Mouse (Mus musculus) liver, embryonic 11.5 days (tissue): ENCODE data around the gene Rab25. TPM values are rescaled to one million over a fixed set of nuclear protein-coding genes. Genes with fewer than 3 reads are reported as not detected.
A peak's percentile ranks its signal among the peaks of the same experiment; 100 is the strongest.

Experiments used
- ATAC-seq: fragments of 200-750 bp; cut with Nextera tagmentation; replicated peaks from 2 replicates; pipeline ENCODE4 v1.8.0; 2017; ENCODE audit warnings: moderate number of reproducible peaks, mild to moderate bottlenecking, moderate TSS enrichment, moderate library complexity; ENCODE audit not compliant: low FRiP score
- DNase-seq: peaks from one replicate; pipeline ENCODE4 v3.0.0-alpha.2; 2017; ENCODE audit warnings: low spot score
- H3K27ac ChIP-seq: fragments of 300-500 bp; sonication (generic); 2 replicates; pipeline ENCODE4 v1.5.1; 2014; ENCODE audit warnings: mild to moderate bottlenecking, low read depth, low read length, control low read depth
- H3K27me3 ChIP-seq: fragments of 300-500 bp; sonication (generic); replicated peaks from 2 replicates; pipeline ENCODE4 v1.6.1; 2014; ENCODE audit warnings: low read length, mixed read lengths; ENCODE audit not compliant: control insufficient read depth, insufficient read depth
- H3K36me3 ChIP-seq: fragments of 300-500 bp; sonication (generic); 2 replicates; pipeline ENCODE4 v1.6.1; 2014; ENCODE audit warnings: mild to moderate bottlenecking, low read length, moderate library complexity, mixed read lengths; ENCODE audit not compliant: control insufficient read depth, insufficient read depth
- H3K4me1 ChIP-seq: fragments of 300-500 bp; sonication (generic); replicated peaks from 2 replicates; pipeline ENCODE4 v1.6.1; 2014; ENCODE audit warnings: low read length, mixed read lengths; ENCODE audit not compliant: control insufficient read depth, insufficient read depth
- H3K4me2 ChIP-seq: fragments of 300-500 bp; sonication (generic); 2 replicates; pipeline ENCODE4 v1.6.1; 2014; ENCODE audit warnings: mild to moderate bottlenecking, control low read depth, moderate library complexity
- H3K4me3 ChIP-seq: fragments of 300-500 bp; sonication (generic); 2 replicates; pipeline ENCODE4 v1.5.1; 2014; ENCODE audit warnings: low read depth, low read length, control low read depth
- H3K9ac ChIP-seq: fragments of 300-500 bp; sonication (generic); 2 replicates; pipeline ENCODE4 v1.6.1; 2014; ENCODE audit warnings: low read depth, low read length, control low read depth
- H3K9me3 ChIP-seq: fragments of 300-500 bp; sonication (generic); 2 replicates; pipeline ENCODE4 v1.6.1; 2016; ENCODE audit warnings: low read length, inconsistent platforms, mixed read lengths; ENCODE audit not compliant: control insufficient read depth
- WGBS: fragments of 180-500 bp; shearing (Covaris S2); extraction: QIAGEN DNeasy Blood & Tissue Kit; methylation state at CpG from one replicate; pipeline ENCODE4 v1.1.7; 2014; 5-methylcytosine and 5-hydroxymethylcytosine counted together
- polyA plus RNA-seq: library from polyadenylated mRNA; unstranded; fragments of >200 nt; fragmentation: Nextera tagmentation; extraction: Ambion mirVana; gene quantifications from 2 replicates; pipeline ENCODE4 v1.2.1, GENCODE M21; 2014

The Rab25 gene
- polyA plus RNA-seq, 1 experiment from 2014 or later: 1.2 TPM

GRCm38 (mm10) chr3:88552082-88552645 is 4.1 kb upstream of the Rab25 start:
- peak overlapping the region; percentile 72 for H3K9ac ChIP-seq
- 18% methylated on average over 16 of the region's 16 CpGs for WGBS
- ATAC-seq: no peak
- H3K36me3 ChIP-seq: peaks cover 19% of the 10 kb centered on the region
- peaks cover 26% of the 10 kb centered on the region for H3K4me1 ChIP-seq
- H3K4me3 ChIP-seq: peak overlapping the region; percentile 92
- H3K4me2 ChIP-seq: peak overlapping the region; percentile 93
- no peaks in the 10 kb centered on the region for H3K9me3 ChIP-seq
- H3K27ac ChIP-seq: peak overlapping the region; percentile 65; the same call in 1 of the 2 replicates
- no peak for DNase-seq
- no peaks in the 10 kb centered on the region for H3K27me3 ChIP-seq

GRCm38 (mm10) chr3:88551586-88551985 is 3.5 kb upstream of the Rab25 start:
- DNase-seq: no peak
- Histone ChIP-seq H3K27ac (no peak overlapping the region), H3K4me3 (peak overlapping the region; percentile 92), H3K27me3 (no peaks in the 10 kb centered on the region), H3K4me1 (peaks cover 26% of the 10 kb centered on the region), H3K9me3 (no peaks in the 10 kb centered on the region), H3K4me2 (peak overlapping the region; percentile 93), H3K36me3 (peaks cover 13% of the 10 kb centered on the region), H3K9ac (peak overlapping the region; percentile 72)
- ATAC-seq: no peak
- 80% methylated on average over 4 of the region's 4 CpGs for WGBS

DNA sequence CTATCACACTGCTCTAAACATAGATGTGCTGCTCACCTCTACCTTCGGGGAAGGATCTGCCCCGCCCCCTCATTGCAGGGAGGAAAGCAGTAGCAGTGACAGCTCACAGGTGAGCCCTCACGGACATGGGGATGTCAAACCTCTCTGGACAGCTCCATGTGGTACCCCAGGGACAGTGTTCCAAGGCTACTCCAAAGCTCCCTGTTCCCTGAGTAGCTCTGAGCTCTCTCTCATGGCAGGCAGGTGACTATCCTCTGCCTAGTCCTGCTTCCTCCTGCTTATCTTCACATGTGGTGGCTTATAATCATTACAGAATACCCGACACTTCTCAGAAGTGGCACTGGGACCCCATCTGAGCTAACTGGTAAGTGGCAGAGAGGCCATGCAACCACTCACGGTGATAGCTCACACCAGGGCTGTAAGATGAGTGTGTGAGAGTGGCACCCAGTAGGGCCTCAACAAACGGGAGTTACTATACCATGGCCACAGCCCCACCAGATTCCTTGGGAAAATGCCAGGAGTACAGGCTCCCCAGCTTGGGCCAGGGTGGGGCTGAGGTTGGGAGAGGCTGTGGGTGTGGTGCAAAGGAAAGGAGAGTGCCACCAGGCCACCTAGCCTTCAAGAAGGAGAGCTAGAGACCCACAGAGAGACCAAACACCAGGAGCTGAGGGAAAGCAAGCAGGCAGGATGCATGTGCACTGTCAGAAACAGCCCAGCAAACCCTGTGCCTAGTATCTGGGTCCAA is 1.3 kb downstream of the Rab25 start:
- DNase-seq (no peak), ATAC-seq (no peak)
- Histone ChIP-seq H3K4me1 (peaks cover 19% of the 10 kb centered on the region), H3K4me2 (no peak overlapping the region), H3K36me3 (no peaks in the 10 kb centered on the region), H3K27me3 (no peaks in the 10 kb centered on the region), H3K9me3 (no peaks in the 10 kb centered on the region), H3K4me3 (no peak overlapping the region), H3K9ac (0 out of 2 replicates have a peak overlapping the region, but pooled peaks have one; percentile 30), H3K27ac (no peak overlapping the region)
- 66% methylated on average over 6 of the region's 6 CpGs for WGBS

DNA sequence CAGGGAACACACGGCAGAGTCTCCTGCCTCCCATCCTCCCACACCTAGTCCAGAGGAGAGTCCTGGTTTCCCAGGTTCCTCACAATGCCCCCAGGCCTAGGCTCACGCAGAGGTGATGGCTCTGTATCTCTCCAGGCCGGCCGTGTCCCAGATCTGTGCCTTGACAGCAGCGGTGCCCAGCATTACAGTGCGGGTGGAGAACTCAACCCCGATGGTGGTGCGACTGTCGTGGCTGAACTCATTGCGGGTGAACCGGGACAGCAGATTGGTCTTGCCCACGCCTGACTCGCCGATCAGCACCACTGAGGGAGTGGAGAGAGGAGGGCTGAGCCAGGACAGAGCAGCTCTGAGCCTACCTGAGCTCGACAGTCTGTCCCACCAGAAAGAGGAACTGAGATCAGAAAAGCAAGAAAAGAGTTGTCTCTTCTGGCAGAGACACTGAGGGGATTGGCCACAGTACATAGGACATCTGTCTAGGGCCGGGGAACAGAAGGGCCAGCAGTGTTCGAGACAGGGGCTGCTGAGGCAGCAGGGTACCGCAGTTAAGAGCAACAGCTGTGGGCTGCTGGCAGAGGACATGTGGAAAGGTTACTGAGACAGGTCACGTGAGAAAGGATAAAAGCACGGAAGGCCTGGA is 3.0 kb downstream of the Rab25 start:
- ATAC-seq (no peak), DNase-seq (no peak)
- no peak overlapping the region for H3K4me3 ChIP-seq
- 62% methylated on average over 20 of the region's 20 CpGs for WGBS
- no peak overlapping the region; the same call in 1 of the 2 replicates for H3K9ac ChIP-seq
- H3K36me3 ChIP-seq: no peaks in the 10 kb centered on the region
- H3K4me2 ChIP-seq: no peak overlapping the region
- H3K27ac ChIP-seq: no peak overlapping the region
- no peaks in the 10 kb centered on the region for H3K9me3 ChIP-seq
- H3K4me1 ChIP-seq: peaks cover 13% of the 10 kb centered on the region
- no peaks in the 10 kb centered on the region for H3K27me3 ChIP-seq

DNA sequence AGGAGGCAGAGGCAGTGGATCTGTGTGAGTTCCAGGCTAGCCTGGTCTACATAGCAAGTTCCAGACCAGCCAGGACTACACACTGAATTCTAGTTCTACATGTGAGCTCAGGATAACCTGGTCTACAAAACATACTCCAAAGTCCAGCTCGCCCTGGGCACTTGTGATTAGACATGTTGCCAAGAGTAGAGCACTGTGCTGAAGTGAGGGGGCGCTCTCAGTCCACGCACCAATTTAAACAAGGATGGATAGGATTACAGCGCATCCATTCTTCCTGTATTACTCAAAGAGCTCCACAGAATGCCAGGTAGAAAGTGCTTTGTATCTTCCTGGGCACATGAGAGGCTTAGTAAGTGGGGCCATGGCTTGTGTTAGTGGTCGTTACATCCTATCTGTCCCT is 3.6 kb downstream of the Rab25 start:
- Histone ChIP-seq H3K9ac (no peak overlapping the region), H3K27me3 (no peaks in the 10 kb centered on the region), H3K9me3 (no peaks in the 10 kb centered on the region), H3K36me3 (no peaks in the 10 kb centered on the region), H3K27ac (no peak overlapping the region), H3K4me3 (no peak overlapping the region), H3K4me2 (no peak overlapping the region; the same call in 1 of the 2 replicates), H3K4me1 (peaks cover 16% of the 10 kb centered on the region)
- DNase-seq (no peak), ATAC-seq (no peak; the same call in 1 of the 2 replicates)
- WGBS: 49% methylated on average over 5 of the region's 5 CpGs

DNA sequence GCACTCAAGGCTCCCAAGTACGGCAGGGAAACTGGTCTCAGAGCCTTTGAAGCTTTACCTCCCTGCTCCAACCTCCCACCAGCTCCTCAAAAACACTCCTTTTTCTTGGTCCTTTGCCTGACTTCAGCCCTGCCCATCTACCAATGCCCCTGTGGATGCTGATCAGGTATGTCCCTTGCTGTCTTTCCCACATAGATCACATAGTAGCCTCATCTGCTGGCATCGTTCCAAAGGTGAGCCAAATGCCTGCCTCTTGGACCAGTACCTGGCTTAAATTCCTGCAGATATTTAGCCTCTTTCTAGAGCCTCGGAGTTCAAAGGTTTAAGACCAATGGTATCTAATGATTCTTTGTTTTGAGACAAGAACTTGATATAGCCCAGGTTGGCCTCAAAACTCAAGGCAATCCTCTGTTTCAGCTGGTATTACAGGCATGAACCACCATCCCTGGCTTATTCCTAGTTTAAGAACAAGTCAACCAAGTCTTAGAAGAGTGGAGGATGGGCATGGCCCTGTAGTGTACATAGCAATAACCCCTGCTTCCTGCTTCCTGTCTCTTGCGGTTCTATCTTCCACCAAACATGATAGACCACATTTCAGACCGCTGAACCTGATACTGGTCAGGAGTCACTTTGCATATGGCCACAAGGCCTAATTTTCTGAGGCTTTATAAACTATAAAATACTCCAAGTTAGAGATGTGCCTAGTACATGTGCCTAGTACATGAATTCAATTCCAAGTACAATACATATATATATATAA is 4.3 kb downstream of the Rab25 start:
- 58% methylated on average over 5 of the region's 5 CpGs for WGBS
- Histone ChIP-seq H3K9me3 (no peaks in the 10 kb centered on the region), H3K4me3 (no peak overlapping the region), H3K27me3 (no peaks in the 10 kb centered on the region), H3K4me2 (no peak overlapping the region; the same call in 1 of the 2 replicates), H3K27ac (no peak overlapping the region), H3K9ac (no peak overlapping the region), H3K36me3 (no peaks in the 10 kb centered on the region), H3K4me1 (peaks cover 19% of the 10 kb centered on the region)
- ATAC-seq: no peak
- no peak for DNase-seq

GRCm38 (mm10) chr3:88543174-88543573 is 4.9 kb downstream of the Rab25 start:
- 84% methylated on average over 8 of the region's 8 CpGs for WGBS
- peaks cover 24% of the 10 kb centered on the region for H3K4me1 ChIP-seq
- no peak overlapping the region for H3K27ac ChIP-seq
- ATAC-seq (no peak), DNase-seq (no peak)
- no peak overlapping the region for H3K9ac ChIP-seq
- no peak overlapping the region for H3K4me3 ChIP-seq
- H3K27me3 ChIP-seq: no peaks in the 10 kb centered on the region
- no peaks in the 10 kb centered on the region for H3K36me3 ChIP-seq
- no peaks in the 10 kb centered on the region for H3K9me3 ChIP-seq
- H3K4me2 ChIP-seq: no peak overlapping the region

DNA sequence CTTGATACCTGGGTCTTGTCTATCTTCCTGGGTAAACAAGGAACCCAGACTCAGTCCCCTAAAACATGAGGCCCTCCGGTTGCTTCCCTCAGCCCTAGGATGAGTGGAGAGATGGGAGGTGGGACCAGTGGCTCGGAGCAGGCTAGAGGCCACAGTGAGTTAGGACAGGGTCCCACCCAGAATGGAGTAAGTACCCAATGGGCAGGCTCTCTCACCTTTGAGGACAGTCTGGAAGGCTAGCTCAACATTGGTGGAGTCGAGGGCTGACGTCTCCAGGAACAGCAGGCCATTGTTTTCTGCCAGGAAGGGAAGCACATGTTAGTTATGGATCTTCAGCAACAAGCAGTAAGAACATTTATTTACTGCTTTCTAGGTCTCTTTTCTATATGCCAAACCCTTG is 5.6 kb downstream of the Rab25 start:
- peaks cover 29% of the 10 kb centered on the region for H3K4me1 ChIP-seq
- ATAC-seq (no peak), DNase-seq (no peak)
- no peaks in the 10 kb centered on the region; the same call in 1 of the 2 replicates for H3K36me3 ChIP-seq
- H3K27ac ChIP-seq: no peak overlapping the region
- no peaks in the 10 kb centered on the region for H3K27me3 ChIP-seq
- no peak overlapping the region for H3K4me2 ChIP-seq
- no peaks in the 10 kb centered on the region for H3K9me3 ChIP-seq
- H3K4me3 ChIP-seq: no peak overlapping the region
- WGBS: 76% methylated on average over 4 of the region's 4 CpGs
- no peak overlapping the region for H3K9ac ChIP-seq
